Mouse (Mus musculus): ENCODE results near the gene Lingo1. TPM values are rescaled to one million over a fixed set of nuclear protein-coding genes. Genes with fewer than 3 reads are reported as not detected.
A peak's percentile ranks its signal among the peaks of the same experiment; 100 is the strongest.

Lingo1 gene
- polyA plus RNA-seq (2012; ENCODE audit: insufficient read depth, insufficient read length, missing spikeins), result not detected in 2 replicates

GRCm38 (mm10) chr9:56795721-56796655 is at the start of gene Lingo1:
TSS of gene Lingo1 (minus strand) at chr9:56796468.
- TF ChIP-seq POLR2A (IDR thresholded peaks at IDR 0.05; ENCODE audit: borderline replicate concordance, low read depth, low read length), result no peak
- TF ChIP-seq CTCF (IDR thresholded peaks at IDR 0.05; ENCODE audit: low read depth, low read length), result no peak
- Histone ChIP-seq H3K27ac (ENCODE audit: insufficient read depth, low read depth, low read length) (no peak within 1 kb of the TSS), H3K4me3 (ENCODE audit: insufficient read depth, low read length) (no peak within 1 kb of the TSS), H3K4me1 (ENCODE audit: control insufficient read depth, insufficient read depth, low read length) (no peaks in the 10 kb centered on the region)

GRCm38 (mm10) chr9:56844644-56845043 is 48.4 kb upstream of the Lingo1 start:
- Histone ChIP-seq H3K4me1 (ENCODE audit: control insufficient read depth, insufficient read depth, low read length) (no peaks in the 10 kb centered on the region), H3K4me3 (ENCODE audit: insufficient read depth, low read length) (no peak overlapping the region), H3K27ac (ENCODE audit: insufficient read depth, low read depth, low read length) (no peak overlapping the region)
- TF ChIP-seq POLR2A (IDR thresholded peaks at IDR 0.05; ENCODE audit: borderline replicate concordance, low read depth, low read length) (no peak), CTCF (IDR thresholded peaks at IDR 0.05; ENCODE audit: low read depth, low read length) (no peak)

GRCm38 (mm10) chr9:56843679-56844188 is 47.5 kb upstream of the Lingo1 start:
- TF ChIP-seq POLR2A (IDR thresholded peaks at IDR 0.05; ENCODE audit: borderline replicate concordance, low read depth, low read length) (no peak), CTCF (IDR thresholded peaks at IDR 0.05; ENCODE audit: low read depth, low read length) (peak; percentile 71)

GRCm38 (mm10) chr9:56842303-56842719 is 46.0 kb upstream of the Lingo1 start:
- no peaks in the 10 kb centered on the region for H3K4me1 ChIP-seq (ENCODE audit: control insufficient read depth, insufficient read depth, low read length)
- no peak overlapping the region for H3K4me3 ChIP-seq (ENCODE audit: insufficient read depth, low read length)
- TF ChIP-seq CTCF (IDR thresholded peaks at IDR 0.05; ENCODE audit: low read depth, low read length), result no peak
- no peak for TF ChIP-seq POLR2A (IDR thresholded peaks at IDR 0.05; ENCODE audit: borderline replicate concordance, low read depth, low read length)
- no peak overlapping the region for H3K27ac ChIP-seq (ENCODE audit: insufficient read depth, low read depth, low read length)

More at GRCm38 (mm10) chr9:56843679-56844188, 47.5 kb upstream of the Lingo1 start:
- H3K4me3 ChIP-seq (ENCODE audit: insufficient read depth, low read length), result no peak overlapping the region
- H3K4me1 ChIP-seq (ENCODE audit: control insufficient read depth, insufficient read depth, low read length), result no peaks in the 10 kb centered on the region
- H3K27ac ChIP-seq (ENCODE audit: insufficient read depth, low read depth, low read length), result no peak overlapping the region

- TF ChIP-seq CTCF (IDR thresholded peaks at IDR 0.05; ENCODE audit: low read depth, low read length) (no peak), POLR2A (IDR thresholded peaks at IDR 0.05; ENCODE audit: borderline replicate concordance, low read depth, low read length) (no peak)
- Histone ChIP-seq H3K4me3 (ENCODE audit: insufficient read depth, low read length) (no peak overlapping the region), H3K4me1 (ENCODE audit: control insufficient read depth, insufficient read depth, low read length) (no peaks in the 10 kb centered on the region), H3K27ac (ENCODE audit: insufficient read depth, low read depth, low read length) (no peak overlapping the region)
Observed at GRCm38 (mm10) chr9:56841864-56842263, 45.6 kb upstream of the Lingo1 start.

- H3K4me3 ChIP-seq (ENCODE audit: insufficient read depth, low read length), result no peak overlapping the region
- no peak overlapping the region for H3K27ac ChIP-seq (ENCODE audit: insufficient read depth, low read depth, low read length)
- no peaks in the 10 kb centered on the region for H3K4me1 ChIP-seq (ENCODE audit: control insufficient read depth, insufficient read depth, low read length)
- TF ChIP-seq CTCF (IDR thresholded peaks at IDR 0.05; ENCODE audit: low read depth, low read length) (no peak), POLR2A (IDR thresholded peaks at IDR 0.05; ENCODE audit: borderline replicate concordance, low read depth, low read length) (no peak)
Observed at GRCm38 (mm10) chr9:56840721-56841120, 44.5 kb upstream of the Lingo1 start.

GRCm38 (mm10) chr9:56835152-56835551 is 38.9 kb upstream of the Lingo1 start:
- Histone ChIP-seq H3K27ac (ENCODE audit: insufficient read depth, low read depth, low read length) (no peak overlapping the region), H3K4me3 (ENCODE audit: insufficient read depth, low read length) (no peak overlapping the region), H3K4me1 (ENCODE audit: control insufficient read depth, insufficient read depth, low read length) (no peaks in the 10 kb centered on the region)
- TF ChIP-seq CTCF (IDR thresholded peaks at IDR 0.05; ENCODE audit: low read depth, low read length) (no peak), POLR2A (IDR thresholded peaks at IDR 0.05; ENCODE audit: borderline replicate concordance, low read depth, low read length) (no peak)

- H3K4me3 ChIP-seq (ENCODE audit: insufficient read depth, low read length), result no peak overlapping the region
Observed at GRCm38 (mm10) chr9:56832900-56833299, 36.6 kb upstream of the Lingo1 start.

GRCm38 (mm10) chr9:56831904-56832303 is 35.6 kb upstream of the Lingo1 start:
- Histone ChIP-seq H3K27ac (ENCODE audit: insufficient read depth, low read depth, low read length) (no peak overlapping the region), H3K4me3 (ENCODE audit: insufficient read depth, low read length) (no peak overlapping the region), H3K4me1 (ENCODE audit: control insufficient read depth, insufficient read depth, low read length) (no peaks in the 10 kb centered on the region)
- no peak for TF ChIP-seq POLR2A (IDR thresholded peaks at IDR 0.05; ENCODE audit: borderline replicate concordance, low read depth, low read length)
- TF ChIP-seq CTCF (IDR thresholded peaks at IDR 0.05; ENCODE audit: low read depth, low read length), result no peak

More at GRCm38 (mm10) chr9:56832900-56833299, 36.6 kb upstream of the Lingo1 start:
- no peak overlapping the region for H3K27ac ChIP-seq (ENCODE audit: insufficient read depth, low read depth, low read length)
- no peaks in the 10 kb centered on the region for H3K4me1 ChIP-seq (ENCODE audit: control insufficient read depth, insufficient read depth, low read length)
- TF ChIP-seq CTCF (IDR thresholded peaks at IDR 0.05; ENCODE audit: low read depth, low read length), result no peak
- no peak for TF ChIP-seq POLR2A (IDR thresholded peaks at IDR 0.05; ENCODE audit: borderline replicate concordance, low read depth, low read length)

GRCm38 (mm10) chr9:56830162-56830561 is 33.9 kb upstream of the Lingo1 start:
- no peak overlapping the region for H3K4me3 ChIP-seq (ENCODE audit: insufficient read depth, low read length)
- no peak overlapping the region for H3K27ac ChIP-seq (ENCODE audit: insufficient read depth, low read depth, low read length)
- H3K4me1 ChIP-seq (ENCODE audit: control insufficient read depth, insufficient read depth, low read length), result no peaks in the 10 kb centered on the region
- no peak for TF ChIP-seq POLR2A (IDR thresholded peaks at IDR 0.05; ENCODE audit: borderline replicate concordance, low read depth, low read length)
- no peak for TF ChIP-seq CTCF (IDR thresholded peaks at IDR 0.05; ENCODE audit: low read depth, low read length)

Measured in bone marrow macrophage, adult 2 months (primary cell).